Mouse (Mus musculus) mouse embryonic stem cell (cell line): ENCODE measurements around the gene Plcl2.
"Not testable (repeated sequence)": the region's sequence is repeated elsewhere in the genome, so short reads cannot be mapped to it uniquely, and the experiment has no call there.

Experiments
- in situ Hi-C, 2 experiments: fragments of 300-500 bp; cut with MboI; formaldehyde crosslinking; loops; 1 replicate in 1 of 2; 3 replicates in 1 of 2; pipeline ENCODE4 v1.14.3; 2019 to 2020; ENCODE audit warnings: low sequenced_read_pairs in 2 of 2, low pct_unique_long_range_greater_than_20kb in 1 of 2, mixed read lengths in 1 of 2; ENCODE audit not compliant: unreplicated experiment in 1 of 2

Plcl2 gene

DNA sequence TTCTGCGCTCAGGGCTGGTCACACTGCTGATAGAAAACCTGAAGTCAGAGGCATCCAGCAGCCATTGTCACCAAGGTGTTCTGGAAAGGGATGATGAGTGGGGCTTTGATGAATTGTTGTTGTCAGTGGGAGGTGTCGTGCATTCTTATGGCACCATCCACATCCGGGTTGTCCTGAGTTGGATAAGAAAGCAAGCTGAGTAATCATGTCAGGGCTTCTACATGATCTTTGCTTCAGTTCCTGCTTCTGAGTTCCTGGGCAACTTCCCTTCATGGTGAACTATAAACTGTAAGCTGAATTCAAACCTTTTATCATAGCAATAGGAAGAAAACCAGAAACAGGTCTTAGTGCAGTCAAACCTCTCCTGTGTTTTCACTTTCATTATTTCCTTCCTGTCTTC lies 78.7 kb downstream of the Plcl2 start:
- in situ Hi-C loops = no loop called here

DNA sequence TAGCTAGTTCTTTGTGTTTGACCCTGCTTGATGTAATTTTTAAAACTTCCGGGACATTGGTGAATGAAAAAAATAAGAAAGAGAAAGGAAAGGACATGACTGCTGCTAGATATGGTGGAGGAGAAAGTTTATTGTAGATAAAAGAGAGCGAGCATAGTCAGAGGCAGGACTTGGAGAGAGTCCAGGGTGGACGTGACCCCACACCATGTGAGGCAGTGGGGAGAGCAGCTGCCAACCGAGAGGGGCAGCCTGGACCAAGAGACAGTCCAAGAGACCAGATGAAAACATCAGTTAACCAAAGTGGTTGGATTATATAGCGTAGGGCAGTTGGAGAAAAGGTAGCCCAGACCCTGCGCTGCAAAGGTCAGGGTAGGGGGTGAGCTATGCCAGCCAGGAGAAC lies 91.0 kb downstream of the Plcl2 start:
- in situ Hi-C loops = no loop called here

DNA sequence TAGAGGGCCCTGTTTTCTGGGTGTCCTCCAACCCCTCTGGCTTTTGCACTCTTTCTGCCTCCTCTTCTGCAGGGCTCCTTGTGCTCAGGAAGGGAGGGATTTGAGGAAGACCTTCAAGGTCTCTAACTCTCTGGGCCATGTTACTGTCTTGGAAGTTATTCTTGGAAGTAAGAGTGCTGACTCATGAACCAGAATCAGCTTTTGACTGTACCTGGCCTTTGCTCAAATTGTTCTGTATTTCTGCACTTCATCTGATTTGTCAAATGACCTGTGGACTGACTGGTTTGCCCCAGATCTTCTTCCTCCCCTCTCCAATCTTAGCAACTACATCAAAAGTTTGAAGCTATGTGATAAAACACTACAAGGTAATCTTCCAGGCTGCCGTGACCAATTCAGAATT lies 91.5 kb downstream of the Plcl2 start:
- in situ Hi-C loops = no loop called here

DNA sequence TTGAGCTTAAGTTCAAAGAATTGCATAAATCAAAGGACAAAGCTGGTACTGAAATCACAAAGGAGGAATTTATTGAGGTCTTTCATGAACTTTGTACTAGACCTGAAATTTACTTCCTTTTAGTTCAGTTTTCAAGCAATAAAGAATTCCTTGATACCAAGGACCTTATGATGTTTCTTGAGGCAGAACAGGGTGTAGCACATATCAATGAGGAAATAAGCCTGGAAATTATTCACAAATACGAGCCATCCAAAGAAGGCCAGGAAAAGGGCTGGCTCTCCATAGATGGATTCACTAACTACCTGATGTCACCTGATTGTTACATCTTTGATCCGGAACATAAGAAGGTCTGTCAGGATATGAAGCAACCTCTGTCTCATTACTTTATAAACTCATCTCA lies 97.7 kb downstream of the Plcl2 start:
- in situ Hi-C loops = no loop called here

DNA sequence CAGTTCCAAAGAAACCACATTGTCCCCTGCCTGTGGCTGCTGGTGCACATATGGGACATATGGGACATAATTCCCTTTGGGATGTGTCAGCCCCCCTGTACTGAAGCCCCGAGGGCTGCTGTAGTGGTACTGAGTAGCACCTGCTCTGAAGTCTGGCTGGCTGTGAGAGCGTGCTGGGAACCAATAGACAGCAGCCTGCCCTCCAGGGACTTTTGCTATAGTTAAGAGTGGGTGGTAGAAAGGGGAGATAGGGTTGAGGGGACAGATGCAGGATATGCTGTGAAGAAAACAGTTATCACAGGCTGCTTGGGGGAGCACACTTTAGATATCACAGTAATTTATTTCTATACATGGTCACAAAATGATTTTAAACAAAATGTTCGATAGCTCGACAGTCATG lies 100.7 kb downstream of the Plcl2 start:
- in situ Hi-C loops = no loop called here

DNA sequence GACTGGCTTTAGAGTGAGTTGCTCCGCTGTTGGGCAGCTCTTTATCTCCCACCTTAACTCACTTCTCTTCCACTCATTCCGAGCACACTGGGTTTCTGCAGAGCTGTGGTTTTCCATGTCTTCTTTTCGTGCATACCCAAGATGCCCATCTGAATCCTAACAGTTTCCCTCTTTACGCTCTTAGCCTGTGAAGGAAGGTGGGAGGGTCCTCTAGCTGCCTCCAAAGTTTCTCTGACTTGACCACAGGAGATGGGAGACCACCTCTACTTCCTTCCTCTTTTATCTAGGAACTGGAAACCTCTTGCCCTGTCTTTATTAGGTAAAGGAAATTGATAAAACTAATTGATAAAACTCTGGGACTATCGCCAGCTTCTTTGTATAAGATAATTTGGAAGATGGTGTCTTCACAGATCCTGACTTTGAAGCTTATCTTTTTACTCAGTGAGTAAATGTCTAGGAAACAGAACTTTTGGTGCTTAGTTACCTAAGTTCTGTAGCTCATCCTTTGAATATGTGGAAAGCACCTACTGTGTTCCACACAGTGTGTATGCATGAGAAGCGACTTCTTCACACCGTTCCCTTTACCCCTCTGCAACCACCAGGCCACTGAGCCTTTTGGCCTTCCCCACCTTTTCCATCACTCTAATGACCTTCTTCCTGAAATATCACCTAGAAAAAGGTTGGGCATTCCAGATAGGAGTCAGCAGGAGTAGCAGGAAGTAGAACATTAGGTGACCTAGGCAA lies 111.8 kb downstream of the Plcl2 start:
- in situ Hi-C loops = no loop called here

DNA sequence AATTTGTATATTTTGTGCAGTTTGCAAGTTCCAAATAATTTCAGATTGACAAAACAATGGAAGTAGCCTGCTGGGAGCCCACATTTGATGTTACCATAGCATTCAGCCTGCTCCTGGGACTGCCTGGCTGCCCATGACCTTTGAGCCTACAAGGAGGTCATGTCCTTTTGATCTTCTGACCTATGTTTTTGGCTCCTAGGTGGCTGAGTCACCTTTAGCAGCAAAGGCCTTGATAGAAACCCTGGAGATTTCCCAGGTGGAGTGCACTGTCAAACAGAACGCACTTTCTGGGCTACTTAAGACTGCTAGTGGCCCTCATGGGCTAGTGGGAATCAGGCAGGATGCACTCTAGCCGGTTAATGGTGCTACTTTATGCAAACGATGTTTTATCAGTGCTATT lies 112.8 kb downstream of the Plcl2 start:
- in situ Hi-C loops = no loop called here

DNA sequence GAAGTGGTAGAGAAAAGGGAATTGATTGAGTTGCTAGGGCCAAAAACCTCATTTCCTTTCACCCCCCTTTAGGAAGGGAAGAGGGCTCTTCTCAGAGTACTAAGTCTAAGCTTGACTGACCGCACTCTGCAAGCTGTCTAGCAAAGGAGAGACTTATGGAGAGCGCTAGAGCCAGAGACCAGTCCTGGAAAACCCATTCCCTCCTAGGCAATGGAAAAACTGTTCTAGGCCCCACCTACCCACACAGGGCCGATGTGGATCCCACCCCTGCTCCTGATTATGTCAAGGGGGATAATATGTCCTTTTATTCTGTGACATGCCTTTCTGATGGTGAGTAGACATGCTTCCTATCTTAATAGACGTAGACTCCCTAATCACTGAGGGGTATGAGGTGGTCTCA lies 116.4 kb downstream of the Plcl2 start:
- in situ Hi-C loops = no loop called here

DNA sequence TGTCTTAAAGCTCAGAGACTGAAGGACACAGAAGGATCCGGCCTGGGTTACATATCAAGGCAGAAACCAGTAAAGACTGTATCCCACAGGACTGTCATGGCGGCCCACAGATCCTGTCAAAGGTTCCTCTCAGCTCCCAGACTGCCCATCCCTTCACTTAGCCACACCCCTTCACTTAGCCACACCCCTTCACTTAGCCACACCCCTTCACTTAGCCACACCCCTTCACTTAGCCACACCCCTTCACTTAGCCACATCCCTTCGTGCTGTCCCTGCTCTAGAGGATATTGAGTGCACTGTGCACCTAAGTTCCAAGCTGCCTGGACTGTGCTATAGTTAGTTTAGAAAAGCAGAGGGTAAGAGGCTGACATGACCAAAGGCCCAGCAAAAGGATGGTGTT lies 118.5 kb downstream of the Plcl2 start:
- in situ Hi-C loops = no loop called here

DNA sequence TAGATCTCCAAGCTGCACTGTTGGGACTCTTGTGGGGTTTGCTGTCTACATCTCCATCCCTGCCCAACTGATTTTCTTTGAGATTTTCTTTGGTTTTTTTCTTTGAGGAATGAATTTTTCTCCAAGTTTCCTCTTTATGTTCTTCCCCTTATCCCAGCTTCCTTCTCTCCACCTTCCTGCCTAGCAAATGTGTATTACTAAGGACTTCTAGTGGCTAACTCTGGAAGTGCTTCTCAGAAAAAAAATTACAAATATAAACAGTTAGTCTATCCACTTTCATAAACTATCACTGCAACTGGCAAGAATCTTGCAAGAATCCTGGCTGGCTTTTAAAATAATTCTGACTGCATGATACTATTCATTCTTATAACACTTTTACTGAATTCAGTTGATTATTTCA lies 119.5 kb downstream of the Plcl2 start:
- in situ Hi-C loops = no loop called here

DNA sequence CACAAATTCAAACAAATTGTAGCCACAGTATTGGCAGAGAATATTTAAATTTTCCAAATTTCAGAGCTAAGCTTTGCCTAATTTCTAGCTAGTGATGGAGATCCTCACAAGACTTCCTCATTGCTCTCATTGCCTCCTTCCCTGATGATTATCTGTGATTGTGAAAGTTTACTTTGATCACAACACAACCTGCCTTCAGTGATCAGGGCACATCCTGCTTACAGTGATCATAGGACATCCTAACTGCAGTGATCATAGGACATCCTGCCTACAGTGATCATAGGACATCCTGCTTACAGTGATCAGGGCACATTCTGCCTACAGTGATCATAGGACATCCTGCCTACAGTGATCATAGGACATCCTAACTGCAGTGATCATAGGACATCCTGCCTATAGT lies 121.8 kb downstream of the Plcl2 start:
- in situ Hi-C loops = not testable (repeated sequence)

DNA sequence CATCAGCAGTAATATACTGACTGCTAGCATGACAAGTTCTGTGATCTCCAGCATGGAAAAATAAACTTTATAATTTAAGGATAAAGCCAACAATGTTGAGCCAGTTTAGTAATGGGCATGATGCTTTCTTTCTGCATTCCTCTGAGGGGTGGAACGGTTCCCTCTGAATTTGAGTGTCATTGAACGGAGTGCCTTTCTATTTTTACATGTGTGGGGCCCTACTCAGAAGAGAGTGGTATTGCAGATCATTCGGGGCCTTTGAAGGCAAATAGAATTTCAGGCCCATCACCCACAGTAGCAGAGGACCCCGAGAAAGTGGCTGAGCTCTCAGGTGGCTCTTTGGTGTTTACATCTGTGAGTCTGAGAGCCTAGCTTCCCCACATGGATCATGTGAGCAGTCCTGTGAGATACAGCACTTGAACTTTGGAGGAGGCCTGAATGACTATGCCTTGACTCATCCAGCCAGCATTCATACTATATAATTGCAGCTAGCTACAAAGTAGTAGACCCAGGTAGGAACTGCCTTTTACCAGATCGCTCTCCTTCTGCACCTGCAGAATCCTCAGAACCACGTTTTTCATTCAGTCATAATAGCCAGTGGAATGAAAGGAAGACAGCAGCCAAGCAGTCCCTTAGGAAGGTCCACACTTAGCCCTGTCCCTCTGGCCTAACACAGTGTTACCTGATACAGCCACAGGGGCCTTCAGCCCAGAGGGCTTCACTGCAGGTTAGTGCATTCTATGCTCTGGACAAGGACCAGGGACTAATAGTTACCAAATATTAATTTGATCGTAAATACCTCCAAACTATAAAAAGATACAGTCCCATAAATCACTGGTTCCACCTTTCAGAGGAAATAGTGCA lies 125.0 kb downstream of the Plcl2 start:
- in situ Hi-C loops = no loop called here

DNA sequence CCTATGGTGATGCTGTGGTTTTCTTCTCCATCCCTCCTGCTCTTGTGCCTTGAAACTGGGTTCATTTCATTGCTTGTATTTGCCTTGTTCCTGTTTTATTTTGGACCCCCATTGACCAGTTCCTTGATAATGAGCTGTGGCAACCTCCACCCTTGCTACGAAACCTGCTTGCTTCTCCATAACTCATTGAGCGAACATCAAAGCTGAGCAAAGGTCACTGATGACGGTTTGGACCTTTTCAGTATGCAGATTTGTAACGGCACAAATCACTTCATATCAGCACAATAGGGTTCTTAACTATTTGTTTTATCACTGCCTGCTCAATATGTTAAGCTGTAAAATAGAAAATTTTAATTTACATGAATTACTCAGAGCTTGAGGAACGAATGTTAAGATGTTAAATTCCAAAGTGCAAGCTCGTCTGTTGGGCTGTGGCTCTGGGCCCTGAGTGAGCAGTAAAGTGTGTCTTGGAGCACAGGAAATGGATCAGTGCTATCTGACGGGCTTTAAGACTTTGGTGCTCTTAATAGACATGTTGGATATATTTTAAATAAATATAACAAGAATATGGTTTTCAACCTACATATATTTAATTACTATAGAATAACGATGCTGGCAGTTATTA lies 126.9 kb downstream of the Plcl2 start:
- in situ Hi-C loops = no loop called here

DNA sequence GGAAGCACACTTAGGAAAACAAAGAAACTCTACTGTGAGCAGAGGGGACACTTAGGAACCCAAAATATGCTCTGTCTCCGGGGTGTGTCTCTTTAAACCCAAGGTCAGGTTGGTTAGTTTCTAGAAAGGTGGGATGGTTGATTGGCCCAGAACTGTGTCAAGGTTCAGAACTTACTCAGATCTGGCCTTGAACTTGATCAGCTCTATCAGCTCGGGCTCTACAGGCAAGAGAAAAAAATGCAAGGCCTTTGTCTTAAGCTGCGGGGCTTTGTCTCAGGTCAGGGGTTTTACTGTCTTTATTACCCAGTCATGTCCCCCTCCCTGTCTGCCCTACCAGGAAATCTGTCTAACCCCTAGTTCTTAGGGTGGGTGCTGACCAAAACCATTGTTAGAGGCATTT lies 129.6 kb downstream of the Plcl2 start:
- in situ Hi-C loops = no loop called here

DNA sequence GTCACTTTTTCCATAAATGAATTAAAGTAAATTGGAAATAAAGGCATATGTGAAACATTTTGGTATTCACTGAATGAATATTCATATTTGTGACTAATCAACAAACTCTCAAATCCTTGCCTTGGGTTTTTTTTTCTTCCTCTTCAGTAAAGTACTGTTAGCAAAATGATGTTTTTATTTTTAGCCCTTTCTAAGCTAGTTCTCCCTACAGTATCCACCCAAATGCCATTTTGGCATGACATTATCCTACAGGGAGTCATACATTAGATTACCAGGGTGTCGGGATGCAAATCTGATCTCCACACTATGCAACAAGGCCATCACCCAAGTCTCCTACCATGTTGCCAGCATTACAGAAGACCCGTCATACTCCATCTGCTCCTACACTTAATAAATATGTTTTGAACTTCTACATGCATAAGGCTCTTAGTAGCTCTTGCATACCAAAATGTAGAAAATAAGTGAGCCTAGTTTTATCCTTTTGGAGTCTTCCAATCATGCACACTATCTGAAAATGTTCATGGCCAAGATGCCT lies 131.9 kb downstream of the Plcl2 start:
- in situ Hi-C loops = no loop called here

DNA sequence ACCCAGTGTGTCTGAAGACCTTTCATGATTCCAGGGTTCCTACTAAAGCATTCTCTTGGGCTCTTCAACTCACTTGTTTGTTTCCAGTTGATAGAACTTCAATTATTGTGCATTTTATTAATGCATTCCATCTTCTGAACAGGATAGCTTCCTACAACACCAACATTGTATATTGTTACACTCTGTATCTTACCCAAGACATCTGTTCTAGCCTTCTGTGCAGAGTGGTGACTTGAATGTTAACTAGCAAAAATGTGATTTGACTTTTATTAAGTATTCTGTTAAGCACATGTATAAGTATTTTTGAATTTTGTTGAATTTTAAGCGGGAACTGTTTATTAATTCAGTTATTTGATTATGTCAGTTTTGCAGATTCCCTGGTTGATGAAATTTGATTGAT lies 132.7 kb downstream of the Plcl2 start:
- in situ Hi-C loops = no loop called here

DNA sequence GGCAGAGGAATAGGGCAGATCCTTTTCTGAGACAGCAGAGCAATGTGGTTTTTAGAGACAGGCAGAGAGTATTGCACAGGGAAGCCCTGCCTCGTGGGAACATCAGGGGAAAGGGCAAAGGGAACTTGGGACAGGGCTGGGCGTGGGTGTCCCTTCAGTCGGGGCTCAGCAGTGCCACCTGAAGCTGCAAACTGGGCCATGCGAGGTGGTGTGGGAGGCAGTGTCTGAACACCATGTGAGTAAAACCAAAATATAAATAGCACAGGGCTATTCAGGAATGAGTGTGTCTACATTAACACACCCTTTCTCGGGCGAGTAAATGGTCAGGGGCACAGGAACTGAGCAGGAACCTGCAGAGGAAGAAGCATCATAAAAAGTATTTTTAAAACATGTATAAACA lies 134.2 kb downstream of the Plcl2 start:
- in situ Hi-C loops = no loop called here

DNA sequence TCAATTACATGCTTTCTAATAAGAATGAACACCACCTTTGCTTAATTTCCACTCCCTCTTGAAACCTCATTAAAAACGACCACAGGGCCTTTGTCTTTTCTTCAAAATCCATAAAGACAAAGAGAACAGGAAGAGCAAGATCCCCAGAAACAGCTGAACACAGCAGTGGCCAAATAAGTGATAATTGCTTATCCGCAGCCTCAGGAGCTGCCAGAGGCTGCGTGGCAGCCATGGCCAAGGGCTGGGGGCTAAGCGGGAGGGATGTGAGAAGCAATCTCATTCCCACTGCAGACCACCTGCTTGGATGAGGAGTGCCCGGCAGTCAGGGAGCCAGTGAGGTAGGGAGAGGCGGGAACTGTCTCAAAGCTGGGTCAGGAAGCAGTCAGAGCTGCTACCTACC lies 134.8 kb downstream of the Plcl2 start:
- in situ Hi-C loops = no loop called here

DNA sequence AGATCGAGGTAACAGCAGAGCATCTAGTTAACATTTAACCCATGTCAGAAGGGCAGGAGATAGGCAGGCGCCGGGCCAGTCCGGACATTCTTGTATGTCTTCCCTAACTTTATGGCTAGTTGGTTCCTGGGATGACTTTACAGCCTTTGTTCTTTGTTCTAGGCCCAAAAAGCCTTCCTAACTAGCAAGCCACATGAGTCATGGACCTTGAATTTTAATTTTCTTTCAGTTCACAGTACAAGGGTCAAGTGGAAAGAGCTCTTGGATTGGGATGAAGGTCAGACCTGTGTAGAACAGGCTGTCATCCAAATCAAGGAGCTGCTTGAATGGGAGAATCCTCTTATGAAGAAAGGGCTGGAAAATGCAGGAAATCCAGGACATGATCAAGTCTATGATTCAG lies 138.9 kb downstream of the Plcl2 start:
- in situ Hi-C loops = not testable (repeated sequence)
